Mouse (Mus musculus) kidney, adult 11 months (tissue): ENCODE measurements around the gene Hnrnpa1.
A peak's percentile ranks its signal among the peaks of the same experiment; 100 is the strongest.

Source experiments
- DNase-seq: peaks from one replicate; pipeline ENCODE4 v3.0.0; 2022

Hnrnpa1 gene

GRCm38 (mm10) chr15:103240160-103241028 is at the start of gene Hnrnpa1:
Gene Hnrnpa1 (plus strand): TSS chr15:103240432.
- peak; percentile 98 for DNase-seq

- no peak for DNase-seq
These were observed 49.4 kb upstream of the Hnrnpa1 start for GRCm38 (mm10) chr15:103190531-103191462.

- DNase-seq = peak; percentile 48
These were observed 46.6 kb upstream of the Hnrnpa1 start for GRCm38 (mm10) chr15:103193606-103194005.

- DNase-seq = no peak
These were observed 43.4 kb upstream of the Hnrnpa1 start for GRCm38 (mm10) chr15:103196835-103197234.

GRCm38 (mm10) chr15:103197785-103198184 is 42.4 kb upstream of the Hnrnpa1 start:
- no peak for DNase-seq

GRCm38 (mm10) chr15:103202088-103202793 is 38.0 kb upstream of the Hnrnpa1 start:
- peak; percentile 42 for DNase-seq

GRCm38 (mm10) chr15:103205156-103205555 is 35.1 kb upstream of the Hnrnpa1 start:
- DNase-seq = no peak

GRCm38 (mm10) chr15:103214149-103214548 is 26.1 kb upstream of the Hnrnpa1 start:
- no peak for DNase-seq

- DNase-seq = peak; percentile 85
These were observed 25.0 kb upstream of the Hnrnpa1 start for GRCm38 (mm10) chr15:103214971-103215907.

GRCm38 (mm10) chr15:103216052-103216451 is 24.2 kb upstream of the Hnrnpa1 start:
- no peak for DNase-seq

GRCm38 (mm10) chr15:103220785-103221184 is 19.4 kb upstream of the Hnrnpa1 start:
- no peak for DNase-seq

GRCm38 (mm10) chr15:103221386-103221785 is 18.8 kb upstream of the Hnrnpa1 start:
- DNase-seq = no peak

- DNase-seq = no peak
These were observed 16.1 kb upstream of the Hnrnpa1 start for GRCm38 (mm10) chr15:103224161-103224560.

- no peak for DNase-seq
These were observed 13.2 kb upstream of the Hnrnpa1 start for GRCm38 (mm10) chr15:103227022-103227421.

GRCm38 (mm10) chr15:103227572-103227971 is 12.7 kb upstream of the Hnrnpa1 start:
- DNase-seq = no peak

- no peak for DNase-seq
These were observed 11.3 kb upstream of the Hnrnpa1 start for GRCm38 (mm10) chr15:103228904-103229303.

GRCm38 (mm10) chr15:103233119-103233518 is 7.1 kb upstream of the Hnrnpa1 start:
- no peak for DNase-seq

GRCm38 (mm10) chr15:103237295-103237694 is 2.9 kb upstream of the Hnrnpa1 start:
- DNase-seq = no peak

GRCm38 (mm10) chr15:103239130-103239684 is 1.0 kb upstream of the Hnrnpa1 start:
- peak; percentile 96 for DNase-seq

- DNase-seq = peak; percentile 98
These were observed 510 bp upstream of the Hnrnpa1 start, which contains the start of gene Cbx5 for GRCm38 (mm10) chr15:103239685-103240159. Gene Cbx5 (minus strand): TSS chr15:103239816.
